Mouse (Mus musculus): ENCODE results near the gene Gm11569.
"Not testable (repeated sequence)": the region's sequence is repeated elsewhere in the genome, so short reads cannot be mapped to it uniquely, and the experiment has no call there.

Gm11569 gene

DNA sequence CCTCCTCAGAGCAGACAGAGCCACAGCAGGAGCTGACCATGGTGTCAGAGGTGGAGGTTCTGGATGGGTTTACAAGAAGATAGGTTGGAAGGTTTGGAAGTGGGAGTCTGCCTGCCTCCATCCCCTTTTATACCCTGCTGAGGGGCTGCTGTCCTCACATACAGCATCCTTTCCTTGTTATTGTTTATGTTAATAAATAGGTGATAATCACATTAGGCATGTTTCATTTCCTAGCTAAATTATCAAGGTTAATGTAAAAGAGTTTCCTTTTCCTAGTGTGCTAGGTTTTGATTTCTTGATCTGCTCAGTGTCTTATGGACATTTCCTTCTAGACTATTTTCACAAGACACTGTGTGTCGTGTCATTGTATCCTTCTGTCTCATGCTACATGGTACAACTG, at the start of gene Gm11569:
Gene Gm11569 (minus strand): TSS at position 101 of the 400 bp plus-strand sequence.
- DNase-seq (ENCODE audit: low spot score in 2 of 2), result not testable (repeated sequence)

GRCm38 (mm10) chr11:99846746-99847145, 48.0 kb upstream of the Gm11569 start:
- no peak for DNase-seq (ENCODE audit: low spot score in 2 of 2)

DNA sequence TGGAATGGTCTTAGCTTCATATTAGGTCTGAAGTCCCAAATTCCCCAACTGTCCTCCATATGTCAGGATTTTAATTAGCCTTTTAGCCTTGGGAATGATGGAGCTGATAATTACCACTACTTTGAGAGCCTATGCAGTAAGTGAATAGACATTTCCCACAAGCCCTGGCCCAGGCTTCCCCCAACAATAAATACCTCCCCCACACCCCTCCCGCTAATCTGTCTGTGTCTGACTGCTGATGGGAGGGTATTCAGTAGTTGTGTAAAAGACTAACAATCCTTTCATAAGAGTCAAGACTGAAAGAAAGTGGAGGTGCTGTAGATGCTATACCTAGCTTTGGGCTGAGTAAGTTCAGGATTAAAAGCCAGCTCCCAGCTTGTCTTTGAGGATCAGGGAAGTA, 43.5 kb upstream of the Gm11569 start:
- no peak for DNase-seq (ENCODE audit: low spot score in 2 of 2)

GRCm38 (mm10) chr11:99837966-99838365, 39.2 kb upstream of the Gm11569 start, which contains the start of gene 2300003K06Rik:
Gene 2300003K06Rik, minus strand, starts transcription at chr11:99838066.
- DNase-seq (ENCODE audit: low spot score in 2 of 2), result no peak

DNA sequence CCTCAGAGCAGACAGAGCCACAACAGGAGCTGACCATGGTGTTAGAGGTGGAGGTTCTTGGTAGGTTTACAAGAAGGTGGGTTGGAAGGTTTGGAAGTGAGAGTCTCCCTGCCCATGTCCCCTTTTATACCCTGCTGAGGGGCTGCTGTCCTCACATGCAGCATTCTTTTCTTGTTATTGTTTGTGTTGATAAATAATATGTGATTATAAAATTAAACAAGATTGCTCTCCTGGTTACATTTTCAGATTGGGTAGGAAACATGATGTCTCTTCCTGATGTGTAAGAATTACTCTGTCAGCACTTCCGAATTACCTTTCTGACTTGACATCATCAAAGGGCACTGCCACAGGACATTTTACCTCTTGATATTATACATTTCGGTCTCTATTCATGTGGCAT, 16.8 kb upstream of the Gm11569 start, which contains the start of gene Gm11564:
Gene Gm11564 (minus strand): TSS at position 101 of the 400 bp plus-strand sequence.
- not testable (repeated sequence) for DNase-seq (ENCODE audit: low spot score in 2 of 2)

DNA sequence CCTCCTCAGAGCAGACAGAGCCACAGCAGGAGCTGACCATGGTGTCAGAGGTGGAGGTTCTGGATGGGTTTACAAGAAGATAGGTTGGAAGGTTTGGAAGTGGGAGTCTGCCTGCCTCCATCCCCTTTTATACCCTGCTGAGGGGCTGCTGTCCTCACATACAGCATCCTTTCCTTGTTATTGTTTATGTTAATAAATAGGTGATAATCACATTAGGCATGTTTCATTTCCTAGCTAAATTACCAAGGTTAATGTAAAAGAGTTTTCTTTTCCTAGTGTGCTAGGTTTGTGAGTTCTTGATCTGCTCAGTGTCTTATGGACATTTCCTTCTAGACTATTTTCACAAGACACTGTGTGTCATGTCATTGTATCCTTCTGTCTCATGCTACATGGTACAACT, 11.1 kb upstream of the Gm11569 start, which contains the start of gene Krtap4-13:
Gene Krtap4-13 (minus strand): TSS at position 101 of the 400 bp plus-strand sequence.
- not testable (repeated sequence) for DNase-seq (ENCODE audit: low spot score in 2 of 2)

GRCm38 (mm10) chr11:99804346-99804745, 5.6 kb upstream of the Gm11569 start, which contains the start of gene Gm11554:
Gene Gm11554, minus strand, starts transcription at chr11:99804446.
- DNase-seq (ENCODE audit: low spot score in 2 of 2), result not testable (repeated sequence)

- no peak for DNase-seq (ENCODE audit: low spot score in 2 of 2)
These were observed 5.4 kb downstream of the Gm11569 start, which contains the start of gene Gm11596 for GRCm38 (mm10) chr11:99793367-99793766. Gene Gm11596, minus strand, starts transcription at chr11:99793467.

- DNase-seq (ENCODE audit: low spot score in 2 of 2), result not testable (repeated sequence)
These were observed 13.8 kb downstream of the Gm11569 start, which contains the start of gene Krtap4-9 for GRCm38 (mm10) chr11:99784900-99785299. Gene Krtap4-9, plus strand, starts transcription at chr11:99785200.

GRCm38 (mm10) chr11:99780604-99781003, 18.1 kb downstream of the Gm11569 start, which contains the start of gene Krtap4-8:
Gene Krtap4-8, minus strand, starts transcription at chr11:99780704.
- DNase-seq (ENCODE audit: low spot score in 2 of 2), result no peak

DNA sequence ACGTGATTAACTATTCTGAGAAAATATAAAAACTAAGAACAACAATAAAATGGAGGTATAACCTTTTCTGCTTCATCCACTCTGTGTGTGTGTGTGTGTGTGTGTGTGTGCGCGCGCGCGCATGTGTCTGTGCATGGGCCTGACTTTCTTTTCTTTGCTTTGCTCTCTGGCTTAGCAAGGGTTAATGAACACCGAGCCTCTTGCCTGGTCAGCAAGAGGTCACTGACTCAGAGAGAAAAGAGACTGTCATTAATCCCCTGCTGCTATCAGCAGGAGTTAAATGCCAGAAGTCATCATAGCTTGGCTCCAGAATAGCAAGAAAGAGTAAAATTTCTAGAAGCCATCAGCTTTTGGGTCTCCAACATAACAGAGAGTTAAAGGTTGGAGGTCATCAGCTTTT, 20.3 kb downstream of the Gm11569 start:
- no peak for DNase-seq (ENCODE audit: low spot score in 2 of 2)

DNA sequence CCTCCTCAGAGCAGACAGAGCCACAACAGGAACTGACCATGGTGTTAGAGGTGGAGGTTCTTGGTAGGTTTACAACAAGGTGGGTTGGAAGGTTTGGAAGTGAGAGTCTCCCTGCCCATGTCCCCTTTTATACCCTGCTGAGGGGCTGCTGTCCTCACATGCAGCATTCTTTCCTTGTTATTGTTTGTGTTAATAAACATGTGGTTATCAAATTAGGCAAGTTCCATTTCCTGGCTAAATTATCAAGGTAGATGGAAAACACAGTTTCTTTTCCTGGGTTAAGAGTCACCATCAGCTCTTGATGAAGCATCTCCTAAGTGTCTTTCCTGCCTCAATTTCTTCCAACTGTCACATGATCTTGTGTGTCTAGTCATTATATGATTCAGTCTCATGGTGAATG, 25.9 kb downstream of the Gm11569 start, which contains the start of gene Gm11595:
Gene Gm11595 (minus strand): TSS at position 101 of the 400 bp plus-strand sequence.
- not testable (repeated sequence) for DNase-seq (ENCODE audit: low spot score in 2 of 2)

DNA sequence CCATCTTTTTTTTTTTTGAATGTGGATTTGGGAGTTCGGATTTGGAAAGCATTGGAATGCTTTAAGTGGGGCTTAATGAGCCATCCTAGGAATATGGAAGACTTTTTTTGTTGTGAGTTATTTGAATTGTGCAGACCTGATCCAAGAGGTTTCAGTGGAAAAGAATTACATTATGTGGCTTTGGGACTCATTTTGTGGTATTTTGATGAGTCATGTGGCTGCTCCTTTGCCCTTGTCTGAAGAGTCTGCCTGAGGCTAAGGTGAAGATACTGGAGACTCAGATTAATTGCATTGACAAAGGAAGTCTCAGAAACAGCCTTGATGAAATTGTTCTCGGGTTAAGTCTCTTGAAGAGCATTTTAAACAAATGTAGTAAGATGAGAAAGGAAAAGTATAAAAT, 30.3 kb downstream of the Gm11569 start:
- no peak for DNase-seq (ENCODE audit: low spot score in 2 of 2)

GRCm38 (mm10) chr11:99758877-99759276, 39.9 kb downstream of the Gm11569 start:
- no peak for DNase-seq (ENCODE audit: low spot score in 2 of 2)

All from frontal cortex, postnatal 10 days (tissue).